Mouse (Mus musculus) heart, postnatal 25 days (tissue): ENCODE data around the gene Scgb2b15. TPM values are rescaled to one million over a fixed set of nuclear protein-coding genes. Genes with fewer than 3 reads are reported as not detected.
"Not testable (repeated sequence)": the region's sequence is repeated elsewhere in the genome, so short reads cannot be mapped to it uniquely, and the experiment has no call there.

ENCODE experiments used
- DNase-seq: peaks from one replicate; pipeline ENCODE4 v3.0.0; 2022; ENCODE audit warnings: low spot score
- intact Hi-C: fragments of 180-260 bp; cut with DNase I; formaldehyde crosslinking; loops from one replicate; pipeline ENCODE4 v1.15.1; 2025
- total RNA-seq, 2 experiments: library from RNA; stranded (reverse); gene quantifications; 2 replicates each; pipeline ENCODE4 v1.2.3; 2021

Gene Scgb2b15
- not detected for total RNA-seq

- intact Hi-C loops, DNase-seq: not testable (repeated sequence)
These were observed at the start of gene Scgb2b15 for GRCm38 (mm10) chr7:32829562-32829961. Gene Scgb2b15, minus strand, starts transcription at chr7:32829662.

- intact Hi-C loops, DNase-seq: not testable (repeated sequence)
These were observed 6.8 kb upstream of the Scgb2b15 start, which contains the start of gene Scgb1b15 for GRCm38 (mm10) chr7:32836254-32836653. Gene Scgb1b15, plus strand, starts transcription at chr7:32836554.

Other genes starting within 250 kb of the Scgb2b15 start
- gene Scgb1b15, start 6.9 kb upstream of the Scgb2b15 start, total RNA-seq, result not detected
- gene Scgb2b17, start 226.9 kb upstream of the Scgb2b15 start, total RNA-seq, result not detected
- gene Scgb1b17, start 233.8 kb upstream of the Scgb2b15 start, total RNA-seq, result not detected